In the genomic region with DNA sequence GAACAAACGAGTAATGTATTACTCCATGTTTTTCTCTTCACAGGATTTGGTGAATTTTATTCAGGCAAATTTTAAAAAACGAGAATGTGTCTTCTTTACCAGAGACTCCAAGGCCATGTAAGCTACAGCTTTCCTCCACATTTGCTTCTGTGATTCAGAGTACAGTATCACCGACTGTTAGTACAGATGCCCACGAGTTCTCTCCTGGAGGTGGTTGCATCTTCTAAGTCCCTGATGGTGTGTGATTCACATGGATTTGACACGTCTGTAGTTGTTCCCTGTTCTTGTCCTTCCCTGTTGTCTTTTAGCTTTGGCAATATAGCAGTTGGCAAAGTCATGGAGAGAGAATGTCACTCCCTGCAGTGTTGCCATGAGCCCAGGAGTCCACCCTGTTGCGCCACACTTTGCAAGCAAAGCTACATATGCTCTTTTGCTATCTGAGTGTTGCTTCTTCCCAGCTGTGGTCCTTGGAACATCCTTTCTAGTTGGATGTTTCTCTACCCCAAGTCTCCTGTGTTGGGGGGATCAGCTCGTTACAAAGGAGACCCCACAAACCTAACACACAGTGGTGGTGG, we compare ENCODE assay signal across 18 mouse cellular contexts. TPM values are rescaled to one million over a fixed set of nuclear protein-coding genes. Genes with fewer than 3 reads are reported as not detected.
"Had no signal": no experiment of that assay in that cellular context is flagged by ENCODE, and none has a peak within 500 bp of the region (broad histone marks: within the 10 kb centered on the region; RNA-seq: fewer than 3 reads in every experiment).

No protein-coding gene starts in this region.

- H3K4me2 ChIP-seq: liver, embryonic 11.5 days; liver, embryonic 15.5 days; lung, embryonic 14.5 days; midbrain, embryonic 11.5 days; midbrain, embryonic 15.5 days; neural tube, embryonic 12.5 days had no signal

- H3K9ac ChIP-seq: liver, embryonic 15.5 days; lung, embryonic 14.5 days; midbrain, embryonic 15.5 days; neural tube, embryonic 12.5 days had no signal

- DNase-seq: kidney, postnatal 25 days; lung, embryonic 14.5 days; thymus, adult 18-20 months; thymus, postnatal 14 days had no signal

- H3K9me3 ChIP-seq: limb, embryonic 10.5 days; liver, embryonic 15.5 days; megakaryocyte, embryonic 14.5 days; midbrain, embryonic 15.5 days; neural tube, embryonic 12.5 days had no signal

- H3K4me1 ChIP-seq: limb, embryonic 10.5 days; liver, embryonic 15.5 days; megakaryocyte, embryonic 14.5 days; midbrain, embryonic 15.5 days; neural tube, embryonic 12.5 days had no signal

- H3K4me3 ChIP-seq: left cerebral cortex, adult 2 months; limb, embryonic 10.5 days; liver, embryonic 15.5 days; megakaryocyte, embryonic 14.5 days; midbrain, embryonic 15.5 days; neural tube, embryonic 12.5 days had no signal

- H3K36me3 ChIP-seq: limb, embryonic 10.5 days; liver, embryonic 15.5 days; midbrain, embryonic 15.5 days; neural tube, embryonic 12.5 days had no signal

- H3K27ac ChIP-seq: left cerebral cortex, adult 2 months; limb, embryonic 10.5 days; liver, embryonic 15.5 days; macrophage; midbrain, embryonic 15.5 days; neural tube, embryonic 12.5 days; stomach, postnatal 0 days had no signal

- ATAC-seq: midbrain, embryonic 15.5 days had no signal

- H3K27me3 ChIP-seq: liver, embryonic 15.5 days; midbrain, embryonic 15.5 days; neural tube, embryonic 12.5 days had no signal

RNA-seq across cellular contexts. Expression of gene Trpm8, which starts 43.4 kb away (rescaled TPM):
- total RNA-seq: monocyte, adult 5-6 weeks; neutrophil, adult 5-6 weeks had no signal
- polyA plus RNA-seq: kidney, embryonic 16.5 days; limb, embryonic 10.5 days; limb, embryonic 14.5 days; liver, embryonic 11.5 days; liver, embryonic 15.5 days; lung, embryonic 14.5 days; macrophage; midbrain, embryonic 11.5 days; neural tube, embryonic 12.5 days had no signal
